Mouse (Mus musculus) limb, embryonic 10.5 days (tissue): ENCODE measurements around the gene Inpp5a. TPM values are rescaled to one million over a fixed set of nuclear protein-coding genes. Genes with fewer than 3 reads are reported as not detected.

ENCODE experiments used
- DNase-seq: peaks from one replicate; pipeline ENCODE4 v3.0.0-alpha.2; 2017; ENCODE audit warnings: low spot score
- H3K27ac ChIP-seq: fragments of 300-500 bp; sonication (generic); 2 replicates; pipeline ENCODE4 v1.5.1; 2016; ENCODE audit warnings: mild to moderate bottlenecking
- H3K27me3 ChIP-seq: fragments of 300-500 bp; sonication (generic); 2 replicates; pipeline ENCODE4 v1.6.1; 2016; ENCODE audit warnings: low read depth, mild to moderate bottlenecking; ENCODE audit not compliant: poor library complexity, severe bottlenecking
- H3K36me3 ChIP-seq: fragments of 300-500 bp; sonication (generic); 2 replicates; pipeline ENCODE4 v1.6.1; 2016; ENCODE audit warnings: mild to moderate bottlenecking, moderate library complexity
- H3K4me1 ChIP-seq: fragments of 300-500 bp; sonication (generic); 2 replicates; pipeline ENCODE4 v1.6.1; 2016
- H3K4me3 ChIP-seq: fragments of 300-500 bp; sonication (generic); 2 replicates; pipeline ENCODE4 v1.5.1; 2016; ENCODE audit warnings: mild to moderate bottlenecking, moderate library complexity
- H3K9me3 ChIP-seq: fragments of 300-500 bp; sonication (generic); replicated peaks from 2 replicates; pipeline ENCODE4 v1.6.1; 2016; ENCODE audit warnings: mild to moderate bottlenecking
- WGBS: fragments of 180-500 bp; shearing (Covaris S2); methylation state at CpG from one replicate; pipeline ENCODE4 v1.1.7; 2016; 5-methylcytosine and 5-hydroxymethylcytosine counted together
- polyA plus RNA-seq: library from polyadenylated mRNA; unstranded; fragments of >200 nt; fragmentation: Nextera tagmentation; extraction: Ambion mirVana; gene quantifications from 2 replicates; pipeline ENCODE4 v1.2.1, GENCODE M21; 2016

Inpp5a gene
- polyA plus RNA-seq, 1 experiment from 2014 or later = 17.3 TPM

- DNase-seq = peak; percentile 64
- Histone ChIP-seq H3K9me3 (no peaks in the 10 kb centered on the region), H3K27ac (no peak overlapping the region), H3K36me3 (no peaks in the 10 kb centered on the region), H3K4me1 (peaks cover 43% of the 10 kb centered on the region), H3K27me3 (peaks cover 100% of the 10 kb centered on the region), H3K4me3 (peak overlapping the region; percentile 50)
- 2% methylated on average over 78 of the region's 78 CpGs for WGBS
These were observed 192.2 kb downstream of the Inpp5a start for GRCm38 (mm10) chr7:139580851-139581775.

- under 1% methylated on average over 82 of the region's 82 CpGs for WGBS
- Histone ChIP-seq H3K4me3 (peak overlapping the region; percentile 50), H3K27me3 (peaks cover 100% of the 10 kb centered on the region), H3K9me3 (no peaks in the 10 kb centered on the region), H3K36me3 (no peaks in the 10 kb centered on the region), H3K27ac (no peak overlapping the region), H3K4me1 (peaks cover 43% of the 10 kb centered on the region)
- peak; percentile 68 for DNase-seq
These were observed 193.1 kb downstream of the Inpp5a start for GRCm38 (mm10) chr7:139581801-139582571.

- H3K27ac ChIP-seq = no peak within 1 kb of the TSS
- peaks cover 43% of the 10 kb centered on the region for H3K4me1 ChIP-seq
- H3K4me3 ChIP-seq = peak within 1 kb of the TSS; percentile 50
- H3K9me3 ChIP-seq = no peaks in the 10 kb centered on the region
- H3K36me3 ChIP-seq = no peaks in the 10 kb centered on the region
- WGBS = under 1% methylated on average over 54 of the region's 56 CpGs
- DNase-seq = peak; percentile 79
- peaks cover 100% of the 10 kb centered on the region for H3K27me3 ChIP-seq
These were observed 193.7 kb downstream of the Inpp5a start, which contains the start of gene Nkx6-2 for GRCm38 (mm10) chr7:139582595-139582994. TSS of gene Nkx6-2 (minus strand) at chr7:139582797.

- Histone ChIP-seq H3K9me3 (no peaks in the 10 kb centered on the region), H3K36me3 (no peaks in the 10 kb centered on the region), H3K27ac (no peak overlapping the region), H3K4me3 (peak overlapping the region; percentile 50; the same call in 1 of the 2 replicates), H3K4me1 (peaks cover 49% of the 10 kb centered on the region), H3K27me3 (peaks cover 100% of the 10 kb centered on the region)
- DNase-seq = peak; percentile 41
- 11% methylated on average over 17 of the region's 17 CpGs for WGBS
These were observed 194.3 kb downstream of the Inpp5a start for GRCm38 (mm10) chr7:139583094-139583737.

- DNase-seq = peak; percentile 53
- no peaks in the 10 kb centered on the region for H3K36me3 ChIP-seq
- 0 out of 2 replicates have a peak overlapping the region, but pooled peaks have one; percentile 17 for H3K4me3 ChIP-seq
- no peak overlapping the region for H3K27ac ChIP-seq
- H3K9me3 ChIP-seq = no peaks in the 10 kb centered on the region
- H3K4me1 ChIP-seq = peaks cover 49% of the 10 kb centered on the region
- H3K27me3 ChIP-seq = peaks cover 100% of the 10 kb centered on the region
- WGBS = 1% methylated on average over 53 of the region's 53 CpGs
These were observed 195.6 kb downstream of the Inpp5a start for GRCm38 (mm10) chr7:139584221-139585175.

GRCm38 (mm10) chr7:139585183-139585821 is 196.4 kb downstream of the Inpp5a start:
- no peak overlapping the region for H3K4me3 ChIP-seq
- 2% methylated on average over 29 of the region's 29 CpGs for WGBS
- H3K27me3 ChIP-seq = peaks cover 100% of the 10 kb centered on the region
- no peaks in the 10 kb centered on the region for H3K9me3 ChIP-seq
- H3K4me1 ChIP-seq = peaks cover 49% of the 10 kb centered on the region
- no peaks in the 10 kb centered on the region for H3K36me3 ChIP-seq
- no peak overlapping the region for H3K27ac ChIP-seq
- peak; percentile 42 for DNase-seq

GRCm38 (mm10) chr7:139587919-139588318 is 199.0 kb downstream of the Inpp5a start:
- Histone ChIP-seq H3K4me1 (peaks cover 28% of the 10 kb centered on the region), H3K27me3 (peaks cover 84% of the 10 kb centered on the region), H3K9me3 (no peaks in the 10 kb centered on the region), H3K4me3 (no peak overlapping the region), H3K27ac (no peak overlapping the region), H3K36me3 (no peaks in the 10 kb centered on the region)
- no peak for DNase-seq
- 22% methylated on average over 7 of the region's 7 CpGs for WGBS

GRCm38 (mm10) chr7:139590302-139590701 is 201.4 kb downstream of the Inpp5a start:
- Histone ChIP-seq H3K4me3 (no peak overlapping the region), H3K36me3 (no peaks in the 10 kb centered on the region), H3K9me3 (no peaks in the 10 kb centered on the region), H3K27me3 (peaks cover 82% of the 10 kb centered on the region), H3K27ac (no peak overlapping the region), H3K4me1 (peaks cover 8% of the 10 kb centered on the region; the same call in 1 of the 2 replicates)
- peak; percentile 53 for DNase-seq
- WGBS = 41% methylated on average over 3 of the region's 3 CpGs

- no peaks in the 10 kb centered on the region for H3K9me3 ChIP-seq
- H3K27me3 ChIP-seq = peaks cover 78% of the 10 kb centered on the region
- no peak overlapping the region for H3K27ac ChIP-seq
- WGBS = 83% methylated on average over 5 of the region's 5 CpGs
- H3K4me1 ChIP-seq = peaks cover 6% of the 10 kb centered on the region; the same call in 1 of the 2 replicates
- no peaks in the 10 kb centered on the region for H3K36me3 ChIP-seq
- no peak overlapping the region for H3K4me3 ChIP-seq
- no peak for DNase-seq
These were observed 202.4 kb downstream of the Inpp5a start for GRCm38 (mm10) chr7:139591311-139591710.

- no peaks in the 10 kb centered on the region for H3K36me3 ChIP-seq
- H3K4me3 ChIP-seq = no peak overlapping the region
- 76% methylated on average over 6 of the region's 6 CpGs for WGBS
- H3K27ac ChIP-seq = no peak overlapping the region
- DNase-seq = no peak
- H3K4me1 ChIP-seq = no peaks in the 10 kb centered on the region
- H3K9me3 ChIP-seq = no peaks in the 10 kb centered on the region
- peaks cover 42% of the 10 kb centered on the region for H3K27me3 ChIP-seq
These were observed 206.4 kb downstream of the Inpp5a start for GRCm38 (mm10) chr7:139595311-139595710.

GRCm38 (mm10) chr7:139595862-139596261 is 207.0 kb downstream of the Inpp5a start:
- DNase-seq = no peak
- Histone ChIP-seq H3K36me3 (no peaks in the 10 kb centered on the region), H3K4me1 (no peaks in the 10 kb centered on the region), H3K27ac (no peak overlapping the region), H3K4me3 (no peak overlapping the region), H3K9me3 (no peaks in the 10 kb centered on the region), H3K27me3 (peaks cover 46% of the 10 kb centered on the region)
- 65% methylated on average over 6 of the region's 6 CpGs for WGBS
